Mouse (Mus musculus) embryo, embryonic 9.5 days (tissue): ENCODE results near the gene Auts2.

Experiments
- DNase-seq: peaks from one replicate; pipeline ENCODE4 v3.0.0-alpha.2; 2017; ENCODE audit errors: extremely low spot score

The Auts2 gene

GRCm38 (mm10) chr5:131459549-131459948 is 1083.6 kb downstream of the Auts2 start:
- no peak for DNase-seq

DNA sequence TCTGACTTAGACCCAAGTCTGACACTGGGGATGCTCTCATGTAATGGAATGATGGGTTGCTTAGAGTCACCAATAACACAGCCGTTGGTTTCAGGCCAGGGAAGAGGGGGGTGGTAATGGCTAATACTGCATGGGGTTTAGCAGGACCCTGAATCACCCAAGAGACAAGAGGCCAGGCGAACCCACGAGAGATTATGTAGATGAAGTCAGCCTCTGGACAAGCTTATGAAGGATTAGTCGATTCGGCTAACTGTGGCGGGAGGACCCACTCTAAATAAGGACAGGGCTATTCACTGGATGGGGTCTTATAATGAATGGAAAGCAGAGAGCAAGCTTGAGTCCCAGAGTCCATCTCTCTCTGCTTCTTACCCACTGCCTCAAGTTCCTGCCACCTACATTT is 1084.4 kb downstream of the Auts2 start:
- DNase-seq = no peak

DNA sequence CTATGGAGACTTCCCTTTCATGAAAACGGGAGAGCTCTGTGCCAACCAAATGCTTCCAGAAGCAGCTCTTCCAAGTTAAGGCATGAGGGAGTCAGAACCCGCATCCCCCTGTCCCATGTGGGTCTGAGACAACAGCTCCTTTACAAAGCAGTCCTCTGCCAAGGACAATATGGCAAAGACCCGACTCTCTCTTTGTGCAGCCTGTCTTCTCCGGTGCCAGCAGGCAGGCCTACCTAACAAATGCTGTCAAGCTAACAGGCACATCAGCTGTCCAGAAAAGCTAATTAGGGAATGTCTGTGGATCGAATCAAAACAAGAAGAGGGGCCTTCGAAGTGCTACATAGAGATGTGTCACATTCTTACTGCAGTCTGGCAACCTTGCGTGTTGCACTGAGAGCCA is 1085.1 kb downstream of the Auts2 start:
- no peak for DNase-seq

GRCm38 (mm10) chr5:131449181-131449868 is 1093.8 kb downstream of the Auts2 start:
- DNase-seq = no peak

- no peak for DNase-seq
Observed at GRCm38 (mm10) chr5:131435239-131435876, 1107.8 kb downstream of the Auts2 start.

GRCm38 (mm10) chr5:131433291-131433690 is 1109.9 kb downstream of the Auts2 start:
- no peak for DNase-seq

- no peak for DNase-seq
Observed at GRCm38 (mm10) chr5:131431896-131432295, 1111.2 kb downstream of the Auts2 start.

DNA sequence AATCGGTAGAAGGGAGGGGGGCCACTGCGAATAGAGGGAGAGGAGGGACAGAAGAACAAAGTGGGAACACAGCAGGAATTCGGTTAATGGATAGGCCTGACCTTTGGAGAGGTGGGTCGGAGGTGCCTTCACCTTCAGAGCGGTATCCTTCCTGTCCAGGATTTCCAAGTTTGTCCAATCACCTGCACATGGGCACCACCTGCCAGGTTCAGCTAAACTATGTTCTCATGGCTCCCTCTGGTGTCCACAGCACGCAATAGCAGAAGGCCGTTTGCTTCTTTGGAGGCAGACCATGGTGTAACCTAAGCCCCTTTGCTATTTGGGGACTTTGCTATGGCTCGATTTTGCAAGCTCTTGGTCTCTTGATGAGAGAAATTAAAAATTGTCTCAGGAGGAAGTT is 1113.0 kb downstream of the Auts2 start:
- peak; percentile 64 for DNase-seq

DNA sequence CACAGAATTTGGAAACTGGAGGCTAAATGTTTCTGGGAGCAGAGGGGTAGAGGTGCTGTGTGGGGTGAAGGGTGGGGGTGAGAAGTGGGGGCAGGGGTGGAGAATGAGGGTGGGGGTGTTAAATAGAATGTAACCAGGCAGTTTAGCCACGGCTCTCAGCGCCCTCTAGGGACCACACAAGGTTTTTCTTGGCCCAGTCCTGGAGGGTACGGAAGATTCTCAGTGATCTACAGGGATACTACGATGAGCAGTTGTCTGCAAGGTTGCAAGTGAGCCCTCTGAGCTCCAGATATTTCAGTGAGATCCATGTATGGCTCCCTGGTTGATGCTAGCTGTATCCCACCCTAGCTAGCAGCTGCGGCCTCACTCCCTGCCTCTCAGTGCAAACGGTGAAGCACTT is 1113.6 kb downstream of the Auts2 start:
- no peak for DNase-seq

- peak; percentile 75 for DNase-seq
Observed at GRCm38 (mm10) chr5:131427734-131428413, 1115.3 kb downstream of the Auts2 start.

DNA sequence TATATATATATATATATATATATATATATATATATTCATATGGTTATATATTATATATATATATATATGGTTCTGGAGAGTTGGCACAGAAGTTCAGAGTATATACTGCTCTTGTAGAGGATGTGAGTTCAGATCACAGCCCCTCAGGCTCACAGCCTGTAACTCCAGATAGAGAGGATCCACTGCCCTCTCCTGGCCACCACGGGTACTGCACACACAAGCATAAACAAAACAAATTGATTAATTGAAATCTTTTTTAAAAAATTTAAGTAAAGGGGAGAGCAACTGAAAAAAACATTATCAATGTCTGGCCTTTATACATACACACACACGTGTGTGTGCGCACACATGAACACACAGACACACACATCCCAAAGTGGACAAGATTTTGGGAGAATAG is 1120.4 kb downstream of the Auts2 start:
- DNase-seq = no peak

DNA sequence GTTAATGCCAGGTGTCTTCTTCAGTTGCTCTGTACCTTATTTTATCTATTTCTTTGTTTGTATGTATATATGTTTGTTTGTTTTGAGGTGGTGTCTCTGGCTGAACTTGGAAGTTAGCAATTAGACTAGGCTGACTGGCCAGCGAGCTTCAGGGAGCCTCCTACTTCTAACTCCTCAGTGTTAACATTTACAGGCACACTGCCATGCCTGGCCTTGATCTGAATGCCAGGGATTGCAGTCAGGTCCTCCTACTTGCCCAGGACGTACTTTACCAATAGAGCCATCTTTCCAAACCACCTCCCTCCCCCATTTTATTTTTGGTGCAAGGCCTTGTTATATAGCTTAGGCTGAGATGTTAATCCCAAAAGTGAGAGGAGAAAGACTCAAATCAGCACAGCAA is 1122.7 kb downstream of the Auts2 start:
- no peak for DNase-seq

GRCm38 (mm10) chr5:131415902-131416545 is 1127.1 kb downstream of the Auts2 start:
- no peak for DNase-seq

GRCm38 (mm10) chr5:131398250-131398649 is 1144.9 kb downstream of the Auts2 start:
- DNase-seq = no peak

GRCm38 (mm10) chr5:131395756-131396155 is 1147.4 kb downstream of the Auts2 start:
- no peak for DNase-seq
